Mouse (Mus musculus) forebrain, embryonic 14.5 days (tissue): Measurements from ENCODE around the gene Sos2. TPM values are rescaled to one million over a fixed set of nuclear protein-coding genes. Genes with fewer than 3 reads are reported as not detected.
"Not testable (repeated sequence)": the region's sequence is repeated elsewhere in the genome, so short reads cannot be mapped to it uniquely, and the experiment has no call there.

Source experiments
- ATAC-seq: fragments of 200-750 bp; cut with Nextera tagmentation; 2 replicates; pipeline ENCODE4 v1.8.0; 2017; ENCODE audit warnings: mild to moderate bottlenecking, moderate library complexity
- DNase-seq: peaks from one replicate; pipeline ENCODE4 v3.0.0-alpha.2; 2015; ENCODE audit warnings: low spot score
- H3K27ac ChIP-seq: fragments of 300-500 bp; sonication (generic); 2 replicates; pipeline ENCODE4 v1.5.1; 2014; ENCODE audit warnings: low read depth, mild to moderate bottlenecking, control low read depth, low read length, moderate library complexity
- H3K27me3 ChIP-seq: fragments of 300-500 bp; sonication (generic); replicated peaks from 2 replicates; pipeline ENCODE4 v1.6.1; 2014; ENCODE audit warnings: low read length, control low read depth, mixed read lengths; ENCODE audit not compliant: control insufficient read depth, insufficient read depth
- H3K36me3 ChIP-seq: fragments of 300-500 bp; sonication (generic); 2 replicates; pipeline ENCODE4 v1.6.1; 2014; ENCODE audit warnings: low read length, control low read depth; ENCODE audit not compliant: control insufficient read depth, insufficient read depth
- H3K4me1 ChIP-seq: fragments of 300-500 bp; sonication (generic); 2 replicates; pipeline ENCODE4 v1.6.1; 2014; ENCODE audit warnings: antibody characterized with exemption, low read length, control low read depth; ENCODE audit not compliant: control insufficient read depth, insufficient read depth
- H3K4me2 ChIP-seq: fragments of 300-500 bp; sonication (generic); 2 replicates; pipeline ENCODE4 v1.6.1; 2014; ENCODE audit warnings: mild to moderate bottlenecking, control low read depth, low read length
- H3K4me3 ChIP-seq: fragments of 300-500 bp; sonication (generic); 2 replicates; pipeline ENCODE4 v1.5.1; 2014; ENCODE audit warnings: low read depth, low read length, control low read depth
- H3K9ac ChIP-seq: fragments of 300-500 bp; sonication (generic); 2 replicates; pipeline ENCODE4 v1.6.1; 2014; ENCODE audit warnings: mild to moderate bottlenecking, low read length, control low read depth, moderate library complexity
- H3K9me3 ChIP-seq: fragments of 300-500 bp; sonication (generic); replicated peaks from 2 replicates; pipeline ENCODE4 v1.6.1; 2016; ENCODE audit warnings: low read length, control low read depth, mixed read lengths; ENCODE audit not compliant: control insufficient read depth
- WGBS: fragments of 180-500 bp; shearing (Covaris S2); extraction: QIAGEN DNeasy Blood & Tissue Kit; methylation state at CpG from one replicate; pipeline ENCODE4 v1.1.7; 2014; 5-methylcytosine and 5-hydroxymethylcytosine counted together
- polyA plus RNA-seq: library from polyadenylated mRNA; unstranded; fragments of >200 nt; fragmentation: Nextera tagmentation; extraction: Ambion mirVana; gene quantifications from 2 replicates; pipeline ENCODE4 v1.2.1, GENCODE M21; 2014

The Sos2 gene
- polyA plus RNA-seq, 1 experiment from 2014 or later: 10.4 TPM

DNA sequence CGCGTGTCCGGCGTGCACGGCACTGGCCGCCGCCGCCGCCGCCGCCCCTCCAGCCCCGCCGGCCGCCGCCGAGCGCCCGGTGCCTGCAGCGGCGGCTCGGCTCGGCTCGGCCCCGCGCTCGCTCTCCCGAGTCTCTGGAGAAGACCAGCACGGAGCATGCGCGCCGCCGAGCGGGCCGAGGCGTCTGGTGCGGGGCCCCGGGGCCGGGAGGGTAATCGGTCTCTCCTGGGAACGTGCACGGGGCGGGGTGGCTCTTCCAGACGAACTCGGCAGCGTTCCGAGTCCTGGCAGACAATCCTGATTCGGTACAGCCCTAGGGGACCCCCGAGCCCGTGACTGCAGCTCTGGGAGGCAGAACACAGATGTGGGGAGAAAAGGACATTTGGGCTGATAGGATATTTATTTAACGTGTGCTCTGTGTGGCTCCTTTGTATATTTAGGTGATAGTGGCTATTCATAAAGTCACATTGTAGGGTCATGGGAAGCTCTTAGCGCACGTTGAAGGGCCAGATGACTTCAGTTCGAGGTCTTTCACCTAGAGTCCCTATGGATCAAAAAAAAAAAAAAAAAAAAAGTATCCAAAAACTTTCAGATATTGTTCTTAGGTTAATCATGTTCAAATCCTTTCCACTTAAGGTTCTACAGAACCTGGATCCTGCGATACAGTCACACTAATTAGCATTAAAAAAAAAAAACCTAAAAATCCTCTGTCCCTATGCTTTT lies 574 bp upstream of the Sos2 start:
- Histone ChIP-seq H3K9me3 (no peaks in the 10 kb centered on the region), H3K27ac (peak overlapping the region; percentile 97), H3K27me3 (no peaks in the 10 kb centered on the region), H3K9ac (peak overlapping the region; percentile 96), H3K4me3 (peak overlapping the region; percentile 90), H3K36me3 (no peaks in the 10 kb centered on the region), H3K4me1 (peaks cover 8% of the 10 kb centered on the region; the same call in 1 of the 2 replicates), H3K4me2 (peak overlapping the region; percentile 77)
- ATAC-seq (peak; percentile 91), DNase-seq (peak; percentile 91)
- WGBS: under 1% methylated on average over 33 of the region's 54 CpGs

DNA sequence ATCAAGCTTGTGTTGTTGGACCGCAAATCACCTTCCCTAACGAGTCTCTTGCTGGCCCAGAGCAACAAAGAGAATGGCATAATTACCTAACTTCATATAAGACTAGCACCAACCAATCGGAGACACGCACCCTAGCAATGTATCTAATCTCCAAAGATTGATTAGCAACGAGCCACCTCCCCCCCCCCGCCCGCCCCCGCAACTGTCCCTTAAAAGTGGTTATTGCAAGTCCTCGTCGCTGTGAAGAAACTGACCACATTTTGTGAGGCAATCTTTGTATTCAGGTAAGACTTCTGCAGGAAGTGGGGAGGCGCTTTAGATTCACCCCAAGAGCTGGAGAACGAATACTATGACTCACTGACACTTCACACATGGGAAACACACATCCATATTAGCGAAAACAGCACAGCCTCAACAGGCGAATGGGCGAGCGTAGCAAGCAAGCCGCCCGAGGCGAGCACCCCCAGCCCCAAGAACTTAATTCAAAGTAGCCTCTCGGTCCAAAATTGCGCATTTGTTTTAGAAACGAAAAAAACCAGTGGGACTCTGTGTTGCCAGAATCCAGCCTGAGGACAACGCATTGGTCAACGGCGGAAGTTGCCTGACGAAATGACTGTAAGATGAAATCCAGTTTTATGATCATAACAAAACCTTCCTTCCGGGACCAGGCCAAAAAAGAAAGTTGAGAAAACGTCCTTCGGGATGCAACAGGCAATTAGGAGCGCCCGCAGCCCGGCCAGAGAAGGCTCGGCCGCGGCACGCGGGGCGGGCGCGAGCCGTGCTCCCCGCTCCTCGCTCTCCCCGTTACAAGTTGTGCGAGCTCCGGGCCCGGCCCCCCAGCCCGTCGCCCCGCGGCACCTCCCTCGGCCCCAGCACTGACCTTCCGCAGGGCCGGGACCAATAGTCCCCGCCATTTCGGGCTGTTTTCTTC lies 752 bp downstream of the Sos2 start:
- Histone ChIP-seq H3K4me1 (peaks cover 8% of the 10 kb centered on the region; the same call in 1 of the 2 replicates), H3K9ac (peak overlapping the region; percentile 96), H3K4me2 (peak overlapping the region; percentile 77), H3K27me3 (no peaks in the 10 kb centered on the region), H3K4me3 (peak overlapping the region; percentile 90), H3K27ac (peak overlapping the region; percentile 97), H3K9me3 (no peaks in the 10 kb centered on the region), H3K36me3 (no peaks in the 10 kb centered on the region)
- DNase-seq (peak; percentile 57), ATAC-seq (peak; percentile 52)
- WGBS: under 1% methylated on average over 56 of the region's 56 CpGs

- no peaks in the 10 kb centered on the region for H3K9me3 ChIP-seq
- no peaks in the 10 kb centered on the region for H3K27me3 ChIP-seq
- peaks cover 8% of the 10 kb centered on the region; the same call in 1 of the 2 replicates for H3K4me1 ChIP-seq
- no peaks in the 10 kb centered on the region for H3K36me3 ChIP-seq
- H3K4me3 ChIP-seq: no peak overlapping the region
- no peak overlapping the region for H3K9ac ChIP-seq
- H3K4me2 ChIP-seq: no peak overlapping the region
- ATAC-seq (no peak), DNase-seq (no peak)
- 91% methylated on average over 4 of the region's 4 CpGs for WGBS
- no peak overlapping the region for H3K27ac ChIP-seq
These were observed 5.5 kb downstream of the Sos2 start for GRCm38 (mm10) chr12:69676157-69676556.

DNA sequence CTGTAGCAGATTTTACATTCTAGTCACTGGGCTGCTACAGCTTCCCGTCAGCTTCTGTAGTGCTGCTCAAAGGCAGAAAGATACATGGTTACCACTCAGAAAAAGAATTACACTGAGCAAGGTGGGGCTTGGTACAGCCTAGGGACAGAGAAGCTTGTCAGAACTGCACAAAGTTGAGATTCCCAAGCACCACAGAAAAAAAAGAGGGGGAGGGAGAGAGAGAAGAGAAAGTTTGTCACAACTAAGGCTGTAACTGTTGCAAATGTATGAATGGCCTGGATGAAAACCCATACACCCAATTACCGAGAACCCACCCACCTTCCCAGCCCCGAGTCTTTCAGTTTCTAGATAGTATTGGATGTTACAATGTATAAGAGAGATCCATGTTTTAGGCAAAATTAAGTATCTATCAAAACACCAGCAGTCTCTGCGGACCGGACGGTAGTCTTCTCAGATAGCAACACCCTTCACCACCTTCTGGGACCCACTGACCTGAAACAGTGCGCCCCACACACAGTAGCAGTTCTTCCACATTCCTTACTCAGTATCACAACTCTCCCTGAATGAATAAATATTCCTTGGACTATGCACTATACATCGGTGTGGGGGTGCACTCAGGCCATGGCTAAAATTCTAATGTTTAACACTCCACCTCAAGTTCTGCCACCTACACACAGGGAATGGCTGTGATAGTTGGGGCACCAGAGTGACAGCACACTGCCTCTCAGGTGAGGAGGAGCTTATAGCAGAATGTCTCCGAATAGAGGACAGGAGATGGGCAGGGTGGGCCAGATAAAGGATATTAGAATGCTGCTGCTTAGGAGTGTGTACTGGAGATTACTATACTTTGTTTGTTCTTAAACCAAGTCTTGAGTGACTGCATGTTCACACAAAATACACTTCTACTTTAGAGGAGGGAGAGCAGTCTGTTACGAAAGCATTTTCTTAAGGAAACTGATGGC lies 6.8 kb downstream of the Sos2 start:
- Histone ChIP-seq H3K27me3 (no peaks in the 10 kb centered on the region), H3K4me2 (no peak overlapping the region), H3K9me3 (no peaks in the 10 kb centered on the region), H3K27ac (no peak overlapping the region), H3K9ac (no peak overlapping the region), H3K4me1 (peaks cover 2% of the 10 kb centered on the region; the same call in 1 of the 2 replicates), H3K36me3 (no peaks in the 10 kb centered on the region), H3K4me3 (no peak overlapping the region)
- WGBS: 88% methylated on average over 10 of the region's 10 CpGs
- ATAC-seq: no peak
- no peak for DNase-seq

GRCm38 (mm10) chr12:69674176-69674575 lies 7.5 kb downstream of the Sos2 start:
- H3K4me1 ChIP-seq: no peaks in the 10 kb centered on the region
- no peak overlapping the region for H3K9ac ChIP-seq
- no peak overlapping the region for H3K4me2 ChIP-seq
- no peaks in the 10 kb centered on the region for H3K9me3 ChIP-seq
- DNase-seq: no peak
- no peak overlapping the region for H3K27ac ChIP-seq
- WGBS: 79% methylated on average over 1 of the region's 1 CpGs
- ATAC-seq: no peak
- H3K27me3 ChIP-seq: no peaks in the 10 kb centered on the region
- no peaks in the 10 kb centered on the region for H3K36me3 ChIP-seq
- no peak overlapping the region for H3K4me3 ChIP-seq

- Histone ChIP-seq H3K36me3 (no peaks in the 10 kb centered on the region), H3K9ac (no peak overlapping the region), H3K4me1 (no peaks in the 10 kb centered on the region), H3K27me3 (no peaks in the 10 kb centered on the region), H3K9me3 (no peaks in the 10 kb centered on the region), H3K4me3 (no peak overlapping the region), H3K4me2 (no peak overlapping the region), H3K27ac (no peak overlapping the region)
- WGBS: 97% methylated on average over 5 of the region's 5 CpGs
- ATAC-seq: no peak
- no peak for DNase-seq
These were observed 14.9 kb downstream of the Sos2 start for GRCm38 (mm10) chr12:69666721-69667120.

DNA sequence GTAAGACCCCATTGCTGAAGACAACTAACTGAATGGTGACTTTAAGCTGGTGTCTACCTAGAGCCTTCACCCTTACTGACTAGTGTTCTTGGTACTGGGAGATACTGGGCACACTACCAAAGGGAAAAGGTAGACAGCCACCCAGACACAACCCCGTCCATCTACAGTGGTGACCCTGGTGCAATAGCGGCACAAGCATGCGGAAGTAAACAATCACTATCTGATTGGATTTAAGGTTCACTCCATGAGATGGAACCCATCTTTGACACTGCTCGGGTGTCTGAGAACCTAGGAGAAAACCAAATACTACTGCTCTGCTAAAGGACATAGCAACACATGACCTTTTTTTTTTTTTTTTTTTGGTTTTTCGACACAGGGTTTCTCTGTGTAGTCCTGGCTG lies 20.0 kb downstream of the Sos2 start:
- Histone ChIP-seq H3K27me3 (no peaks in the 10 kb centered on the region), H3K9me3 (no peaks in the 10 kb centered on the region), H3K27ac (no peak overlapping the region), H3K9ac (no peak overlapping the region), H3K4me3 (no peak overlapping the region), H3K4me1 (no peaks in the 10 kb centered on the region), H3K36me3 (no peaks in the 10 kb centered on the region), H3K4me2 (no peak overlapping the region)
- DNase-seq: no peak
- ATAC-seq: no peak
- 100% methylated on average over 5 of the region's 5 CpGs for WGBS

- not testable (repeated sequence) for H3K4me1 ChIP-seq, H3K4me3 ChIP-seq, H3K4me2 ChIP-seq, H3K9me3 ChIP-seq, H3K9ac ChIP-seq, H3K27ac ChIP-seq, H3K27me3 ChIP-seq
- ATAC-seq (peak; percentile 63; the same call in 1 of the 2 replicates), DNase-seq (peak; percentile 13)
- H3K36me3 ChIP-seq: peaks cover 14% of the 10 kb centered on the region; the same call in 1 of the 2 replicates
These were observed 27.7 kb downstream of the Sos2 start for GRCm38 (mm10) chr12:69653973-69654372.
